Mouse (Mus musculus) erythroblast, embryonic 14.5 days (primary cell): ENCODE measurements around the gene Dip2b.

ENCODE experiments used
- GATA1 ChIP-seq: IDR thresholded peaks from 2 replicates; pipeline ENCODE4 v1.6.1; 2012; ENCODE audit warnings: low read length, inconsistent platforms, mixed read lengths
- TAL1 ChIP-seq: IDR thresholded peaks from 3 replicates; pipeline ENCODE4 v1.6.1; 2012; ENCODE audit warnings: low read length, inconsistent platforms, mixed read lengths

DNA sequence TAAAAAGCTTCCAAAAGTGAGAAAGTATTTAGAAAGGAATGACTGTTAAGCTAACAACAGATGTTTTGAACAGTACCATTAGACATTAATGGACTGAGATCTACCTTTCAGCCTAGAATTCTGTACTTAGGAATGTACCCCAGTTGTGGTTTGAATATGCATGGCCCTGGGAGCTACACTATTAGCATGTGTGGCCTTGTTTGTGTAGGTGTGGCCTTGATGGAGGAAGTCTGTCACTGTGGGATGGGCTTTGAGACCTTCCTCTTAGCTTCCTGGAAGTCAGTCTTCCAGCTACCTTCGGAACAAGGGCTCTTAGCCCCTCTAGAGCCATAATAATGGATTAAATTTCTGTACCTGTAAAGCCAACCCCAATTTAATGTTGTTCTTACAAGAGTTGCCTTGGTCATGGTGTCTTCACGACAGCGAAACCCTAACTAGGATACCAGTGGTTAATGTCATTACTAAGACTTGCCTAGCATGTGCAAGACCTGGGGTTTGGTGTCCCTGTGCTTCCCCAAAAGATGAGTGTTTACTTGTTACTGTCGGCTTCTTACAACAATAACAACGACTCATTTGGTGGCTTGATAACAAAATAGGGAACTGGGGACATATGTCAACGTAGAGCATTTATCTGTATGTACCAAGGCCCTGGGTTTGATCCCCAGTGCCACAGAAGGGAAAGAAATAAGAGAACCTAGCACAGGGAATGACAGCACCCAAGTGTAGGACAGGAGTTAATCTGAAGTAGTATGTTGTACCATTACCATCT is 210.4 kb downstream of the Dip2b start:
- TF ChIP-seq GATA1: no peak
- TF ChIP-seq TAL1: no peak
